In the genomic region with DNA sequence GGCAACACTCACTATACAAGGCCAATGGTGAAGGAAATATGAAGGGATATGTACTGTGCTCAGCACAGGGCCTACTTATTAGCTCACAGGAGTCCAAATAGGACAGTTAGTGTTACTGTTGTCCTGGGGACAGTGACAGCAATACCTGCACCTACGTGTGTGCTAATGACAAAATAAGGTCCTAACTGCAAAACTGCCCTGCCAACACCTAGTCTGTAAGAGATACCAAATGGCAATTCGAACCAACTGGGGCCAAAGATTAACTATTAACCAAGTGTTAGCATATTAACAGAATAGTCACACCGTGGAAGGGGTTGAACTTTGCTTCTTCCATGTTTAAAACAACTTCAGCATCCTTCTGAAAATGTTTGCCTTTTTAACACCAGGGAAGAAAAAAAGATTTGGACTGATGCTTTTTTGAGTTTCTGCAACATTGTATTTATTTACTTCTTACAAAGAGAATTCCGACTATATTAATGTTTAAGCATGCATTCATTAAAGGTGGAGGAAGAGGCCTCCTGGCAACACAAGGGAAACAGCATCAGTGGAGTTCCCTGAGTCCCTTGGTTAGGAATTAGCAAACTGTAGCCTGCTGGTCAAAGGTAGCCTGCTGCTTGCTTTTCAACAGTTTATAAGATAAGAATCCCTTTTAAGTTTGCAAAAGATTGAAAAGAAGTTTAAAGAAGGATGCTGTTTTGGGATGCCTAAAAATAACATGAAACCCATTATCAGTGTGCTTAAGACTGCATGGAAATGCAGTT, we compare ENCODE assay signal across 31 mouse cellular contexts. TPM values are rescaled to one million over a fixed set of nuclear protein-coding genes. Genes with fewer than 3 reads are reported as not detected.
DNase-seq lines count a peak whose midpoint lies in the region; ATAC-seq and TF ChIP-seq lines count a peak whose summit lies in the region.
"Had no signal": no experiment of that assay in that cellular context is flagged by ENCODE, and none has a peak within 500 bp of the region (broad histone marks: within the 10 kb centered on the region; RNA-seq: fewer than 3 reads in every experiment).

No protein-coding gene starts in this region.

- H3K9me3 ChIP-seq in kidney, postnatal 0 days (replicated peaks; ENCODE audit: low read length) = no peaks in the 10 kb centered on the region
- no peaks in the 10 kb centered on the region for H3K9me3 ChIP-seq in liver, embryonic 16.5 days (replicated peaks; ENCODE audit: control insufficient read depth, low read length)
- H3K9me3 ChIP-seq: embryonic facial prominence, embryonic 10.5 days; hindbrain, embryonic 12.5 days; limb, embryonic 13.5 days; lung, embryonic 15.5 days; megakaryocyte, embryonic 14.5 days; midbrain, embryonic 13.5 days had no signal

- intact Hi-C loops in left cerebral cortex, adult 2 months (cut with DNase I) = no loop called here

- peak; percentile 75 for ATAC-seq in kidney, postnatal 0 days (replicated peaks; ENCODE audit: low FRiP score, low read depth)
- ATAC-seq in liver, embryonic 16.5 days (ENCODE audit: low read depth) = peak; percentile 86
- ATAC-seq: forebrain, embryonic 16.5 days had no signal

- no peaks in the 10 kb centered on the region for H3K27me3 ChIP-seq in kidney, adult 2 months (replicated peaks; ENCODE audit: control insufficient read depth, insufficient read depth, low read length)
- no peaks in the 10 kb centered on the region for H3K27me3 ChIP-seq in kidney, postnatal 0 days (ENCODE audit: insufficient read depth, low read length)
- H3K27me3 ChIP-seq in liver, embryonic 16.5 days (ENCODE audit: control insufficient read depth, insufficient read depth, low read depth, low read length) = no peaks in the 10 kb centered on the region
- H3K27me3 ChIP-seq: hindbrain, embryonic 12.5 days; lung, embryonic 15.5 days; midbrain, embryonic 13.5 days had no signal

- H3K9ac ChIP-seq in kidney, postnatal 0 days (ENCODE audit: low read depth, low read length) = no peak overlapping the region
- H3K9ac ChIP-seq in liver, embryonic 16.5 days (ENCODE audit: low read depth, low read length) = no peak overlapping the region
- H3K9ac ChIP-seq: hindbrain, embryonic 12.5 days; limb, embryonic 13.5 days; lung, embryonic 15.5 days; midbrain, embryonic 13.5 days had no signal

- H3K27ac ChIP-seq in kidney, adult 2 months (ENCODE audit: insufficient read depth, low read depth, low read length) = peak overlapping the region; percentile 93
- peak overlapping the region; percentile 77 for H3K27ac ChIP-seq in kidney, postnatal 0 days
- peak overlapping the region; percentile 82 for H3K27ac ChIP-seq in liver, embryonic 16.5 days (ENCODE audit: low read length)
- H3K27ac ChIP-seq in left cerebral cortex, adult 2 months = no peak overlapping the region
- H3K27ac ChIP-seq: embryonic facial prominence, embryonic 10.5 days; heart, adult 2 months; hindbrain, embryonic 12.5 days; limb, embryonic 13.5 days; lung, embryonic 15.5 days; midbrain, embryonic 13.5 days had no signal

- no peak overlapping the region for H3K4me2 ChIP-seq in kidney, postnatal 0 days (ENCODE audit: low read length)
- H3K4me2 ChIP-seq in liver, embryonic 16.5 days (ENCODE audit: low read depth, low read length) = no peak overlapping the region
- H3K4me2 ChIP-seq: hindbrain, embryonic 12.5 days; limb, embryonic 13.5 days; lung, embryonic 15.5 days; midbrain, embryonic 13.5 days had no signal

- DNase-seq in kidney, adult 18-20 months = peak; percentile 13
- no peak for DNase-seq in kidney, postnatal 10 days
- DNase-seq in kidney, adult 2 months = peak; percentile 83
- DNase-seq in kidney, postnatal 0 days (ENCODE audit: low spot score) = peak; percentile 16
- DNase-seq in right cerebral cortex, postnatal 36 days (ENCODE audit: low spot score in 2 of 2) = no peak
- DNase-seq in left cerebral cortex, adult 2 months (ENCODE audit: extremely low spot score in 1 of 2, low spot score in 2 of 2) = no peak
- DNase-seq in MN1 (ENCODE audit: low spot score) = no peak
- DNase-seq: cerebellum, adult 11 months; cerebellum, adult 9-11 months; gastrocnemius, postnatal 14 days; heart, adult 2 months; lung, postnatal 36 days; spleen, adult 18-20 months; thymus, postnatal 14 days had no signal

- H3K4me1 ChIP-seq in kidney, adult 2 months (ENCODE audit: control insufficient read depth, insufficient read depth, low read length) = peaks cover 11% of the 10 kb centered on the region
- no peaks in the 10 kb centered on the region for H3K4me1 ChIP-seq in kidney, postnatal 0 days (replicated peaks; ENCODE audit: insufficient read depth, low read length)
- H3K4me1 ChIP-seq in liver, embryonic 16.5 days (ENCODE audit: control insufficient read depth, low read depth, low read length) = no peaks in the 10 kb centered on the region; the same call in none of the 2 replicates
- H3K4me1 ChIP-seq: embryonic facial prominence, embryonic 10.5 days; hindbrain, embryonic 12.5 days; lung, embryonic 15.5 days; megakaryocyte, embryonic 14.5 days; midbrain, embryonic 13.5 days had no signal

- WGBS in kidney, adult 2 months = 29% methylated on average over 4 of the region's 4 CpGs
- WGBS in kidney, postnatal 0 days = 54% methylated on average over 4 of the region's 4 CpGs
- 36% methylated on average over 4 of the region's 4 CpGs for WGBS in liver, embryonic 16.5 days (ENCODE audit: insufficient replicate concordance)

- no peak for TF ChIP-seq POLR2A in kidney, adult 2 months (IDR thresholded peaks at IDR 0.05; ENCODE audit: low read depth, low read length)

- H3K36me3 ChIP-seq in kidney, adult 2 months (ENCODE audit: control insufficient read depth, insufficient read depth, low read length) = no peaks in the 10 kb centered on the region
- H3K36me3 ChIP-seq in kidney, postnatal 0 days (ENCODE audit: insufficient read depth, low read length) = no peaks in the 10 kb centered on the region
- H3K36me3 ChIP-seq in liver, embryonic 16.5 days (ENCODE audit: control insufficient read depth, insufficient read depth) = no peaks in the 10 kb centered on the region
- H3K36me3 ChIP-seq: embryonic facial prominence, embryonic 10.5 days; hindbrain, embryonic 12.5 days; limb, embryonic 13.5 days; lung, embryonic 15.5 days; midbrain, embryonic 13.5 days had no signal

- H3K4me3 ChIP-seq in kidney, adult 2 months (ENCODE audit: insufficient read depth, low read depth, low read length) = no peak overlapping the region
- no peak overlapping the region for H3K4me3 ChIP-seq in kidney, postnatal 0 days (replicated peaks; ENCODE audit: low read depth, low read length)
- no peak overlapping the region for H3K4me3 ChIP-seq in liver, embryonic 16.5 days (ENCODE audit: low read depth, low read length)
- no peak overlapping the region for H3K4me3 ChIP-seq in left cerebral cortex, adult 2 months
- H3K4me3 ChIP-seq: embryonic facial prominence, embryonic 10.5 days; heart, adult 2 months; hindbrain, embryonic 12.5 days; limb, embryonic 13.5 days; lung, embryonic 15.5 days; midbrain, embryonic 13.5 days had no signal

- TF ChIP-seq CTCF in kidney, adult 2 months (conservative IDR thresholded peaks at IDR 0.05; ENCODE audit: insufficient read depth, insufficient read length, low read depth, low read length) = no peak
- no peak for TF ChIP-seq CTCF in kidney, postnatal 0 days (IDR thresholded peaks at IDR 0.05; ENCODE audit: low read depth)
- no peak for TF ChIP-seq CTCF in left cerebral cortex, adult 2 months (IDR thresholded peaks at IDR 0.05)

RNA-seq across cellular contexts. Expression of gene Rxfp3, which starts 10.8 kb away (rescaled TPM):
- not detected in 2 replicates for polyA plus RNA-seq in kidney, adult 2 months (2012; rRNA removed)
- polyA plus RNA-seq in kidney, postnatal 0 days (2015; fragmentation: Nextera tagmentation; extraction: Ambion mirVana) = 0.13 and 0.15 TPM in 2 replicates
- not detected in 2 replicates for polyA plus RNA-seq in liver, embryonic 16.5 days (2015; fragmentation: Nextera tagmentation; extraction: Ambion mirVana)
- 1 to 10 TPM; 3.1 to 3.8 TPM for total RNA-seq in left cerebral cortex, adult 2 months (2021)
- total RNA-seq: common myeloid progenitor, adult 5-6 weeks; monocyte, adult 5-6 weeks; neutrophil, adult 5-6 weeks had no signal

RNA-seq across cellular contexts. Expression of gene Slc45a2, which starts 26.5 kb away (rescaled TPM):
- 0.14 and 0.16 TPM in 2 replicates for polyA plus RNA-seq in kidney, adult 2 months (2012; rRNA removed)
- 0.04 TPM in 2 replicates for polyA plus RNA-seq in kidney, postnatal 0 days (2015; fragmentation: Nextera tagmentation; extraction: Ambion mirVana)
- polyA plus RNA-seq in liver, embryonic 16.5 days (2015; fragmentation: Nextera tagmentation; extraction: Ambion mirVana) = 0.05 TPM in 1 of 2 replicates, not detected in the other
- under 1 TPM in 1 of 2 experiments, not detected in 1; 0.19 TPM for total RNA-seq in left cerebral cortex, adult 2 months (2021)
- total RNA-seq: adrenal gland, postnatal 4 days; common myeloid progenitor, adult 5-6 weeks; gastrocnemius, postnatal 14 days; heart, adult 2 months; heart, postnatal 25 days; layer of hippocampus, adult 18-20 months; layer of hippocampus, postnatal 25 days; left cerebral cortex, postnatal 25 days; monocyte, adult 5-6 weeks; neutrophil, adult 5-6 weeks had no signal
- polyA plus RNA-seq: heart, adult 2 months; heart, embryonic 14.5 days; lung, embryonic 15.5 days; midbrain, embryonic 13.5 days had no signal

RNA-seq across cellular contexts. Expression of gene Adamts12, which starts 37.6 kb away (rescaled TPM):
- polyA plus RNA-seq in kidney, adult 2 months (2012; rRNA removed) = 0.80 TPM in 2 replicates
- 1.6 and 2.1 TPM in 2 replicates for polyA plus RNA-seq in kidney, postnatal 0 days (2015; fragmentation: Nextera tagmentation; extraction: Ambion mirVana)
- 0.26 and 0.34 TPM in 2 replicates for polyA plus RNA-seq in liver, embryonic 16.5 days (2015; fragmentation: Nextera tagmentation; extraction: Ambion mirVana)
- total RNA-seq in left cerebral cortex, adult 2 months (2021) = under 1 TPM; 0.48 to 0.58 TPM
- total RNA-seq: monocyte, adult 5-6 weeks; neutrophil, adult 5-6 weeks had no signal

RNA-seq across cellular contexts. Expression of gene Amacr, which starts 45.4 kb away (rescaled TPM):
- polyA plus RNA-seq in kidney, adult 2 months (2012; rRNA removed) = 66.9 and 71.9 TPM in 2 replicates
- 47.4 and 54.5 TPM in 2 replicates for polyA plus RNA-seq in kidney, postnatal 0 days (2015; fragmentation: Nextera tagmentation; extraction: Ambion mirVana)
- 24.0 and 26.6 TPM in 2 replicates for polyA plus RNA-seq in liver, embryonic 16.5 days (2015; fragmentation: Nextera tagmentation; extraction: Ambion mirVana)
- total RNA-seq in left cerebral cortex, adult 2 months (2021) = 10 to 100 TPM; 11.2 to 11.9 TPM
- total RNA-seq: monocyte, adult 5-6 weeks had no signal

Comparison
In these comparisons a context has a peak if more than half of its experiments do, and no peak if none do; other contexts are left out.
1. DNase-seq: peak in kidney, adult 18-20 months (single experiment), kidney, adult 2 months (single experiment) and kidney, postnatal 0 days (single experiment); none in kidney, postnatal 10 days (single experiment), right cerebral cortex, postnatal 36 days (0 of 2), left cerebral cortex, adult 2 months (0 of 2) and MN1 (single experiment).